Mouse (Mus musculus) brain, adult 2 months (tissue): ENCODE measurements at regions not wholly inside any gene's neighbourhood (a gene's known extent, or its start where the extent isn't known, plus 50 kb on each side); places are given as distances from the start of the nearest gene placed in this dataset.
A peak's percentile ranks its signal among the peaks of the same experiment; 100 is the strongest.

ENCODE experiments used
- DNase-seq: peaks from one replicate; pipeline ENCODE4 v3.0.0; 2011; ENCODE audit warnings: low read depth, low spot score

GRCm38 (mm10) chr16:52601068-52601829 is 147.4 kb upstream of the Alcam start:
- DNase-seq = no peak

- no peak for DNase-seq
These were observed 144.4 kb upstream of the Alcam start for GRCm38 (mm10) chr16:52598232-52598631.

GRCm38 (mm10) chr16:52597181-52597580 is 143.3 kb upstream of the Alcam start:
- DNase-seq = no peak

DNA sequence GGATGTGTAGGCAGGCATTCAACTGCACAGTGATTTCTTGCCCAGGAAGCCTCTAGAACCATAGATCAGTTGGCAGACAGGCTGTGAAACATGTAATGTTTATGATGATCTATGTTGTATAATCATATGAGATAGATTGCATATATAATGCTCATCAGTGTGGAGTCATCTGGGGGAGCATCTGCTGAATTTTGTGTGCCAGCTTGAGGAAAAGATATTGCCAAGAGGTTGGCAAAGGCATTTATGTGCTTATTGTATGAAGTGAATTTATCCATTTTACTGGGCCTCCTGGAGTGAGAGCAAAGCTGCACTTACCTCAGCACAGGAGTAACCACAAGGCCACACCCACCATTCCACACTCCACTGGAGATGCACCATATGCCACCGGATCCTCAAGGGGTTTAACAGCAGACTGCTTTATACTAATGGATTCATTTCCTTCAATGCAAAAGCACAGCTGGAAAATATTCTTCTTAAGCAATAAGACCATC is 134.5 kb upstream of the Alcam start:
- DNase-seq = peak; percentile 67

DNA sequence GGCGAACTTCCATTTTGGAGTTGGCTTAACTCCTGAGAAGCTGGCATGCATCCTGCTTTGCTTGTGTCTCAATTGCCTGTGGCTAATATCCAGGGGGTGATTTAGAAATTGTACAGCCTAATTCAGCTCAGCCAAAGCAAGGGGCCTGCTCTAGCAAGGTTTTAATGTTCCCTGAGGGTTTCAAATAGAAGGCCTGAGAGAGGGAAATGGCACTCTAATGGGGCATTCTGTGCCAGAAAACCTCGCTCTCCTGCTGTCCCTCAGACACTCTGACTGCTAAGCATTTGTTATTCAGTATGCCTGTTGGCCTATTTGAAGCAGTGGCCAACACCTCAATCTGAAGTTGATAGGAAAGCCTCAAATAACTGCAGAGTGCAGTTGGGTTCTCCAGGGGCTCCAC is 115.2 kb upstream of the Alcam start:
- DNase-seq = peak; percentile 27

- DNase-seq = no peak
These were observed 82.4 kb upstream of the Alcam start for GRCm38 (mm10) chr16:52536278-52536677.

GRCm38 (mm10) chr16:52534601-52535000 is 80.7 kb upstream of the Alcam start:
- no peak for DNase-seq

- no peak for DNase-seq
These were observed 78.7 kb upstream of the Alcam start for GRCm38 (mm10) chr16:52532475-52533083.

DNA sequence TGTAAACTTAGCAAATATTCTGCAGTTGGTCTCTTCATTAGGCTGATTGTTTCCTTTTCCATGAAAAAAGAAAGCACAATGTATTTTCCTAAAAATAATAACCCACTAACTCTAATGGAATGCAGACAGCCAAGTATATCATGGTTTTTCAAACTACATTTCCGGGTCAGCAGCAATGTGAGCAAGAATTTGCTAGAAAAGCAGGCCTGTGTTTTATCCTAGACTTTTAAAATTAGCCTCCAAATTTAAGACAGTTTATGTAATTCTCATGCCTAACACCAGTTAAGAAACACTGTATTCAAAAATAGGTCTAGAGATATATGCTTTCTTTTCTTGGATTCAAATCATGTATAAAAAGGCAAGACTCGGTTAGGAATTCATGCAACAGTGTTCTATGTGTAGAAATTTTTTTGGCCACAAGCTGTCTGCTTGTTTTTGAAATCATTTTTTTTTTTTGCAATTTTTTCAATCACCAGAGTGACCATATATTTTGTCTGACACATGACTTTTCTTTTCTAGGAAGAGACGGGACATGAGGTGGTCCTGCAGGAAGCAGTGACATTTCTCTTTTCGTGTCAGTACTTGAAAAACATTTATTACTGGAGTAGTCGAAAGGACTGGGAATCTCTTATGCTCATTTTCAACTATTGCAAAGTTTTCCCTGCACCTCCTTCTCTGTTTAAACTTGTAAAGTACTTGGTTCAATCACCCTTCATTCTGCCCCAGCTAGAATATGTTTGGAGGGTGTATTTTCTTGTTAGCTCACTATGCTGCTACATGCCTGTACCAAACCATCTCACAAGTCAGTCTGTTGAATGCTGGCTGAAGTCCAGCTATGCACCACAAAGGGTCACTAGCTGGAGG is 59.9 kb upstream of the Alcam start:
- DNase-seq = peak; percentile 30

DNA sequence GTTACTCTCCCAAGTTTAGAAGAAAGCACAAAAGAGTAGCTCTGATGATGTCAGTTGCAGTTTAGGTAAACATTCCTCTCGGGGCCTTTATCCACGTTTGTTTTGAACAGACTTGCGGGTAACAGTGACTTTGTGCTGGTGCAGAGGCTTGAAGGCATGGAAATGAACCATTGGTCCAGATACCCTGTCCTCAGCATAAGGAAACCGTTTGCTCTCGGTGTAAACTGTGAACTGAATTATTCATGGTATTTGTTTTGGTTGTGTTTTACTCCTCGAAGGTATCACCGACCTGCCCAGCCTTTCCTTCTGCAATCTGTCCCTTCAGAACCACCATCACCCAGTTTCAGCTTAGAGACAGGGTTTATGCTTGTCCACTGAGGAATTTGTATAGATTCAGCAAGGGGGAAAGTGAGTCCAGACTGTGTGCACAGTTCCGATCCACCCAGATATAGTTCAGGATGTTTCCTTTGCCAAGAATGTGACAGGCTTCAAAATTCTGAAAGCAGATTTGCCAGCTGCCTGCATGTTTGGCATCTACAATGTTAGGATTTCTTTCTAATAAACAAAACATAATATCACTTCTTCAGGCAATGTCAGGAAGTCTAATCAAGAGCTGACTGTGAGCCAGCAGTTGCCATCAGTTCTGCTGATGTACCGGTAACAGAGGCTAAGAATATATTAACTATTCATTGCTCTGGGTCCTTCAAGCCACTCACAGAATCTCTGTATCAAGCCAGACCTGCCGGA is 54.9 kb upstream of the Alcam start:
- no peak for DNase-seq
